Mouse (Mus musculus) cerebellum, adult 11 months (tissue): ENCODE data around the gene Ccdc22.

Experiments used
- DNase-seq: peaks from one replicate; pipeline ENCODE4 v3.0.0; 2022

The Ccdc22 gene

GRCm38 (mm10) chrX:7573176-7574086, 31.9 kb downstream of the Ccdc22 start, which contains the start of gene Foxp3:
TSS of gene Foxp3 (plus strand) at chrX:7573644.
- DNase-seq = no peak

GRCm38 (mm10) chrX:7572466-7572865, 32.9 kb downstream of the Ccdc22 start:
- no peak for DNase-seq

- no peak for DNase-seq
Measured at GRCm38 (mm10) chrX:7571565-7572136, 33.7 kb downstream of the Ccdc22 start.

GRCm38 (mm10) chrX:7570481-7571175, 34.7 kb downstream of the Ccdc22 start:
- no peak for DNase-seq

GRCm38 (mm10) chrX:7567491-7567890, 37.8 kb downstream of the Ccdc22 start:
- DNase-seq = no peak

GRCm38 (mm10) chrX:7566352-7566751, 39.0 kb downstream of the Ccdc22 start:
- DNase-seq = no peak

GRCm38 (mm10) chrX:7563076-7563475, 42.2 kb downstream of the Ccdc22 start:
- no peak for DNase-seq

GRCm38 (mm10) chrX:7553474-7553873, 51.8 kb downstream of the Ccdc22 start:
- DNase-seq = no peak
